Mouse (Mus musculus) forebrain, postnatal 0 days (tissue): Measurements from ENCODE around the gene Sowaha. TPM values are rescaled to one million over a fixed set of nuclear protein-coding genes. Genes with fewer than 3 reads are reported as not detected.

Experiments used
- ATAC-seq: fragments of 200-750 bp; cut with Nextera tagmentation; 2 replicates; pipeline ENCODE4 v1.8.0; 2017; ENCODE audit warnings: mild to moderate bottlenecking, moderate library complexity
- DNase-seq: peaks from one replicate; pipeline ENCODE4 v3.0.0-alpha.2; 2015
- H3K27ac ChIP-seq: fragments of 300-500 bp; sonication (generic); 2 replicates; pipeline ENCODE4 v1.5.1; 2014; ENCODE audit warnings: low read depth, mild to moderate bottlenecking, antibody characterized with exemption, low read length, moderate library complexity, mixed read lengths
- H3K27me3 ChIP-seq: fragments of 300-500 bp; sonication (generic); 2 replicates; pipeline ENCODE4 v1.6.1; 2014; ENCODE audit warnings: mild to moderate bottlenecking, low read length, mixed read lengths; ENCODE audit not compliant: insufficient read depth
- H3K36me3 ChIP-seq: fragments of 300-500 bp; sonication (generic); 2 replicates; pipeline ENCODE4 v1.6.1; 2014; ENCODE audit warnings: mild to moderate bottlenecking, moderate library complexity; ENCODE audit not compliant: insufficient read depth
- H3K4me1 ChIP-seq: fragments of 300-500 bp; sonication (generic); 2 replicates; pipeline ENCODE4 v1.6.1; 2014; ENCODE audit warnings: antibody characterized with exemption; ENCODE audit not compliant: insufficient read depth
- H3K4me2 ChIP-seq: fragments of 300-500 bp; sonication (generic); 2 replicates; pipeline ENCODE4 v1.6.1; 2014; ENCODE audit warnings: low read depth, mild to moderate bottlenecking, moderate library complexity
- H3K4me3 ChIP-seq: fragments of 300-500 bp; sonication (generic); 2 replicates; pipeline ENCODE4 v1.5.1; 2014; ENCODE audit warnings: low read depth, low read length, mixed read lengths
- H3K9ac ChIP-seq: fragments of 300-500 bp; sonication (generic); 2 replicates; pipeline ENCODE4 v1.6.1; 2014; ENCODE audit warnings: mild to moderate bottlenecking
- H3K9me3 ChIP-seq: fragments of 300-500 bp; sonication (generic); 2 replicates; pipeline ENCODE4 v1.6.1; 2016; ENCODE audit warnings: low read length
- CTCF ChIP-seq: sonication (generic); IDR thresholded peaks from 2 replicates; pipeline ENCODE4 v1.5.1; 2016; ENCODE audit warnings: antibody characterized with exemption, control low read depth, low read depth
- WGBS: fragments of 180-500 bp; shearing (Covaris S2); extraction: QIAGEN DNeasy Blood & Tissue Kit; methylation state at CpG from one replicate; pipeline ENCODE4 v1.1.7; 2014; 5-methylcytosine and 5-hydroxymethylcytosine counted together
- polyA plus RNA-seq: library from polyadenylated mRNA; unstranded; fragments of >200 nt; fragmentation: Nextera tagmentation; extraction: Ambion mirVana; gene quantifications from 2 replicates; pipeline ENCODE4 v1.2.1, GENCODE M21; 2015
- total RNA-seq: library from RNA; depleted of rRNA; stranded (reverse); fragments of >200 nt; gene quantifications from 2 replicates; pipeline ENCODE4 v1.2.3, GENCODE M21; 2014

Gene Sowaha
- total and polyA plus RNA-seq, 2 experiments from 2014 or later, result 7.9 to 13.5 TPM

DNA sequence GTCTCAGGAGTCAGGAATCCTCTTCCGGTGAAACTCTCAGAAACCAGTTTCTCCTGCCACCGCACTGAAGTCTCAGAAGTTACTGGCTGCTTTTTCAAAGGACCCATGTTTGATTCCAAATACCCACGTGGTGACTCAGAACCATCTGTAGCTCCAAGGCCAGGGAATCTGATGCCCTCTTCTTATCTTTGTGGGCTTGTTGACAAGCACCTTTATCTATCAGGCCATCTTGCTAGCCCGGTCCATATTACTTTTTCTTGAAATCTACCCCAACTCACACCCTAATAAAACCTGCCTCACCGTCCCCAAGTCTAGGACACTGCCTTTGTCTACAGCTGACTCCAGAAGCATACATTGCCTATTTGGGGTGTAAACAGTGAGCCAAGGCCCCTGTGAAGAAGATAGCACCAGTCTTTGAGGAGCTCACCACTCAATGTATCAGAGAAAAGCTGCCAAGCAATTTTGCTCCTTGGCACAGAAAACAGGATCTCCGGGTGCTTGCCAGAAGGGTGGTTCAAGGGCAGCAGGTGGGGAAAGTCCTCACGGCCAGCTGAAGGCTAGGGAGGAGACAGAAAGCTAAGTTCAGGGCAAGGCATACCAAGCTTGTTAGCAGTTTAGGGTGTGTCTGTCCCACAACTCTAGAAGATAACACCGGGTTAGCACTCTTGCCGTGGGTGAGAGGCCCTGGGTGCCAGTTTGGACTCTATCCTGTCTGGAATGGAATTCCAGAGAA lies 3.3 kb upstream of the Sowaha start:
- H3K36me3 ChIP-seq, result no peaks in the 10 kb centered on the region
- H3K4me1 ChIP-seq, result no peaks in the 10 kb centered on the region
- 0 out of 2 replicates have a peak, but pooled peaks cover 17% of the 10 kb centered on the region for H3K27me3 ChIP-seq
- H3K9ac ChIP-seq, result no peak overlapping the region
- WGBS, result 79% methylated on average over 9 of the region's 9 CpGs
- ATAC-seq (no peak), DNase-seq (no peak)
- H3K27ac ChIP-seq, result no peak overlapping the region
- no peak for TF ChIP-seq CTCF
- no peaks in the 10 kb centered on the region for H3K9me3 ChIP-seq
- no peak overlapping the region for H3K4me3 ChIP-seq
- H3K4me2 ChIP-seq, result no peak overlapping the region

- H3K9me3 ChIP-seq, result no peaks in the 10 kb centered on the region
- no peaks in the 10 kb centered on the region for H3K4me1 ChIP-seq
- H3K4me3 ChIP-seq, result no peak overlapping the region
- H3K36me3 ChIP-seq, result no peaks in the 10 kb centered on the region
- ATAC-seq, result no peak
- no peak overlapping the region for H3K4me2 ChIP-seq
- no peak for DNase-seq
- H3K9ac ChIP-seq, result no peak overlapping the region
- no peak overlapping the region for H3K27ac ChIP-seq
- WGBS, result 74% methylated on average over 4 of the region's 4 CpGs
- no peak for TF ChIP-seq CTCF
- H3K27me3 ChIP-seq, result 0 out of 2 replicates have a peak, but pooled peaks cover 17% of the 10 kb centered on the region
Observed at GRCm38 (mm10) chr11:53481088-53481730, 1.1 kb upstream of the Sowaha start.

- ATAC-seq (peak; percentile 40; the same call in 1 of the 2 replicates), DNase-seq (peak; percentile 58)
- 4% methylated on average over 62 of the region's 62 CpGs for WGBS
- no peaks in the 10 kb centered on the region for H3K36me3 ChIP-seq
- peak overlapping the region; percentile 40 for H3K4me3 ChIP-seq
- peak overlapping the region; percentile 53 for H3K9ac ChIP-seq
- no peaks in the 10 kb centered on the region for H3K9me3 ChIP-seq
- no peak for TF ChIP-seq CTCF
- H3K4me2 ChIP-seq, result peak overlapping the region; percentile 59
- H3K27ac ChIP-seq, result peak overlapping the region; percentile 50; the same call in 1 of the 2 replicates
- 0 out of 2 replicates have a peak, but pooled peaks cover 17% of the 10 kb centered on the region for H3K27me3 ChIP-seq
- peaks cover 9% of the 10 kb centered on the region for H3K4me1 ChIP-seq
Observed at GRCm38 (mm10) chr11:53479171-53479782, 797 bp downstream of the Sowaha start.

DNA sequence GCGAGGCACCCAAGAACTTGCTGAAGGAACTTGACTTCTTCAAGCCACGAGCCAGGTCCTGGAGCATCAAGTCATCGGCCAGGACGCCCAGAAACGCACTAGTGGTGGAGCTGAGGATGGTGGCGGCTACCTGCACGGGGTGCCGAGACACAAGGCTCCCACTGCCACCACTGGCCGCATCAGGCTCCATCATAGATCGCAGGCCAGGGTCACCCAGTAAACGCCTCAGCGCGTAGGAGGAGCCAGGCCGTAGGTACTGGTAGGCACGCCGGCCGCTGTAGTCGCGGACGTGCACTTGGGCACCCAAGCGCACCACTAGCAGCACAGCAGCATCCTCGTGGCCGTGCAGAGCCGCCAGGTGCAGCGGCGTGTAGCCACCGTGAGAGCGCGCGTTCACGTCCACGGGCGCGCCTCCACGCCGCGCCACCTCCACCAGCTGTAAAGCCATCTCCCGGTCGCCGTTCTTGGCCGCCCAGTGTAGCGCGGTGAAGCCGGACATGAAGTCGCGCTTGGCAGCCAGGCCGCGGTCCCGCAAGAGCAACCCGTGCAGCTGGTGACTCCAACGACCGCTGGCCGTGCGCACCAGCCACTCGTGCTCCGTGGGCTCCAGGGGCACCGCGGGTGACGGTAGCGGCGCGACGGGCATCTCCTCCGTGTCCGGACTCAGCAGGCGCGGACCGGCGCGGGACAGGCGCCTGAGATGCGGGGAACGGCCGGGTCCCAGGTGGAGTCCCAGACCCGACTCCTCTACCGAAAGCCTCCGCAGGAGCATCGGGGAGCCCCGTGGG lies 1.5 kb downstream of the Sowaha start:
- DNase-seq (no peak), ATAC-seq (0 out of 2 replicates have a peak, but pooled peaks have one; percentile 12)
- peaks cover 9% of the 10 kb centered on the region for H3K4me1 ChIP-seq
- 6% methylated on average over 79 of the region's 79 CpGs for WGBS
- peak overlapping the region; percentile 40 for H3K4me3 ChIP-seq
- H3K9ac ChIP-seq, result peak overlapping the region; percentile 53
- H3K27ac ChIP-seq, result 0 out of 2 replicates have a peak overlapping the region, but pooled peaks have one; percentile 50
- 0 out of 2 replicates have a peak, but pooled peaks cover 17% of the 10 kb centered on the region for H3K27me3 ChIP-seq
- peak overlapping the region; percentile 59 for H3K4me2 ChIP-seq
- no peaks in the 10 kb centered on the region for H3K36me3 ChIP-seq
- no peaks in the 10 kb centered on the region for H3K9me3 ChIP-seq
- TF ChIP-seq CTCF, result no peak

DNA sequence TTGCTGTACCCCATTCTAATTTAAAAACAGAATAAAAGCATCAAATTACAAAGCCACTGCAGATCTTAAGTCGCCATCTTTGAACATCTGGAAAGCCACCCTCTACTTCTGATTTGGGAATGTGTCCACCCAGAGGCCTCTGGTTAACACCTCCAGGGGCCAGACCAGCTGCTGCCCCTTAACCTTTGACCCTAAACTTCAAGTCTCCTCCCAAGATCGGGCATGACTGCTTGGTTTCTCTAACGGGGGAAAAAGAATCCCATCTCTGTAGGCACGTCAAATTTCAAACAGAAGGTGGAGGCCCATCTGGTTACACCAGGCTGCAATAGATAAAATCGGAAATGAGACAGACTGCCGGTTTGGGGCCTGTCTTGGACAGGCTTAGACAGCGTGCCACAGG lies 2.2 kb downstream of the Sowaha start:
- H3K4me2 ChIP-seq, result peak overlapping the region; percentile 59; the same call in 1 of the 2 replicates
- no peak for ATAC-seq
- whole genome bisulfite sequencing, result 55% methylated on average over 7 of the region's 7 CpGs
- no peaks in the 10 kb centered on the region for H3K9me3 ChIP-seq
- no peak for TF ChIP-seq CTCF
- H3K36me3 ChIP-seq, result no peaks in the 10 kb centered on the region
- DNase-seq, result no peak
- H3K4me3 ChIP-seq, result no peak overlapping the region
- 0 out of 2 replicates have a peak, but pooled peaks cover 17% of the 10 kb centered on the region for H3K27me3 ChIP-seq
- H3K9ac ChIP-seq, result no peak overlapping the region
- no peak overlapping the region for H3K27ac ChIP-seq
- peaks cover 9% of the 10 kb centered on the region for H3K4me1 ChIP-seq

- peak overlapping the region; percentile 41 for H3K9ac ChIP-seq
- H3K9me3 ChIP-seq, result no peaks in the 10 kb centered on the region
- H3K4me2 ChIP-seq, result peak overlapping the region; percentile 43
- H3K4me3 ChIP-seq, result peak overlapping the region; percentile 16
- 10% methylated on average over 8 of the region's 8 CpGs for whole genome bisulfite sequencing
- TF ChIP-seq CTCF, result no peak
- peak; percentile 61 for DNase-seq
- 0 out of 2 replicates have a peak, but pooled peaks cover 14% of the 10 kb centered on the region for H3K27me3 ChIP-seq
- no peaks in the 10 kb centered on the region for H3K36me3 ChIP-seq
- H3K4me1 ChIP-seq, result peaks cover 12% of the 10 kb centered on the region
- H3K27ac ChIP-seq, result peak overlapping the region; percentile 89
- ATAC-seq, result peak; percentile 66
Observed at GRCm38 (mm10) chr11:53475620-53476019, 4.5 kb downstream of the Sowaha start.
